Mouse (Mus musculus) embryonic facial prominence, embryonic 10.5 days (tissue): ENCODE results near the gene Cd276. TPM values are rescaled to one million over a fixed set of nuclear protein-coding genes. Genes with fewer than 3 reads are reported as not detected.
A peak's percentile ranks its signal among the peaks of the same experiment; 100 is the strongest.
"Not testable (repeated sequence)": the region's sequence is repeated elsewhere in the genome, so short reads cannot be mapped to it uniquely, and the experiment has no call there.

Source experiments
- DNase-seq: peaks from one replicate; pipeline ENCODE4 v3.0.0-alpha.2; 2017; ENCODE audit warnings: low spot score
- H3K27ac ChIP-seq: fragments of 300-500 bp; sonication (generic); replicated peaks from 2 replicates; pipeline ENCODE4 v1.5.1; 2016; ENCODE audit warnings: mild to moderate bottlenecking
- H3K27me3 ChIP-seq: fragments of 300-500 bp; sonication (generic); replicated peaks from 2 replicates; pipeline ENCODE4 v1.6.1; 2016; ENCODE audit warnings: low read depth, mild to moderate bottlenecking; ENCODE audit not compliant: poor library complexity, severe bottlenecking
- H3K36me3 ChIP-seq: fragments of 300-500 bp; sonication (generic); replicated peaks from 2 replicates; pipeline ENCODE4 v1.6.1; 2016; ENCODE audit warnings: mild to moderate bottlenecking, moderate library complexity
- H3K4me1 ChIP-seq: fragments of 300-500 bp; sonication (generic); 2 replicates; pipeline ENCODE4 v1.6.1; 2016
- H3K4me3 ChIP-seq: fragments of 300-500 bp; sonication (generic); 2 replicates; pipeline ENCODE4 v1.5.1; 2016; ENCODE audit warnings: mild to moderate bottlenecking, moderate library complexity
- H3K9me3 ChIP-seq: fragments of 300-500 bp; sonication (generic); 2 replicates; pipeline ENCODE4 v1.6.1; 2016; ENCODE audit warnings: mild to moderate bottlenecking
- WGBS: fragments of 180-500 bp; shearing (Covaris S2); methylation state at CpG from one replicate; pipeline ENCODE4 v1.1.7; 2016; 5-methylcytosine and 5-hydroxymethylcytosine counted together
- polyA plus RNA-seq: library from polyadenylated mRNA; unstranded; fragments of >200 nt; fragmentation: Nextera tagmentation; extraction: Ambion mirVana; gene quantifications from 2 replicates; pipeline ENCODE4 v1.2.1, GENCODE M21; 2016

Cd276 gene
- 47.8 and 49.7 TPM in 2 replicates for polyA plus RNA-seq

DNA sequence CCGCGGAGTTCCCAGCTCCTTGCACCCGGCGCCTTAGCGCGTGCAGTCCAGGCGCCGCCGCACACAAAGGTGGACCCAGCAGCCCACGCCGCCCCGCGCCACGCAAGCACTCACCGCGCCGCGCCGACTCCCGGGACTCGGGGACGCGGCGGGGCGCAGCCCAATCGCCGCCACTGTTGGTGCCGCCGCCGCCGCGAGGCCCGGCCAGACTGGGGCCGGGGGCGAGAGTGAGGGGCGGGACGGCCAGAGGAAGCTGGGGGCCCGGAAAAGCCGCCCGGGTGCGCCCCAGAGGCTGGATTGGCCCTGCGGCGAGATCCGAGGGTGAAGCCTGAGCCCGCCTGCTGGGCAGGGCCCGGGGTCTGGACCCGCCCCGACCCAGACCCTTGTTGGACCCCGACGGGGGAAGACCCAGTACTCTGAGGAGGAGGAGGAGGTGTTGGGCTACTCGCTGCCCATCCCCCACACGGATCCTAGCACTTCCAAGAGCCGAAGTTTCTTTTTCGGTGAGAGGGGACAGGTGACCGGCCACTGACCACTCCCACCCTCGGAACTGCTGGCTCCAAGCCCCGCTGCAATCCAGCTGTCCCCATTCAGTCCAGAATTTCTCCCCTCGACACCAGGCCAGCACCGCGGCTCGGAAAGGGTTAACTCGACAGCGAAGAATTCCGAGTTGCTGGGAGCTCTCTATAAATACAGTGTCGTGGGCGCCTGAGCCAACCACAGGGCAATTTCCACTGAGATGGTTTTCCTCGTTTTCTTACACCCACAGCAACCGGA is at the start of gene Cd276:
Cd276 (minus strand) TSS at position 530 of the 777 bp plus-strand sequence.
- Histone ChIP-seq H3K9me3 (no peaks in the 10 kb centered on the region), H3K4me3 (peak within 1 kb of the TSS; percentile 87), H3K36me3 (0 out of 2 replicates have a peak, but pooled peaks cover 3% of the 10 kb centered on the region), H3K27me3 (no peaks in the 10 kb centered on the region; the same call in 1 of the 2 replicates), H3K27ac (peak within 1 kb of the TSS; percentile 97), H3K4me1 (peaks cover 45% of the 10 kb centered on the region)
- WGBS: under 1% methylated on average over 68 of the region's 68 CpGs
- peak; percentile 80 for DNase-seq

DNA sequence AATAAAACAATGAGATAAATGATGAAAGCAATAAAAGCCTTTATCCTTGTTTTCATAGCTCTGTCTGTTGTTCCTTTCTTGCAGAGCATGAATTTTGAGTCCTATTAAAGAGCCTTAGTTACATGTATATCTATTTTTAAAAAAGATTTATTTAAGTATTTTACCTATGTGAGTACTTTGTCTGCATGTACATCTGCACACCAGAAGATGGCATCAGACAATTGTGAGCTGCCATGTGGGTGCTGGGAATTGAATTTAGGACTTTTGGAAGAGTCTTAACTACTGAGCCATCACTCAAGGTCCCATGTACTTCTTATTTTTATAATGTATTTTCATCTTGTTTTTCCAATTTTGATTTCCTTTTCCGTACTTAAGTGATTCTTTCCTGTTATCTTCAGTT is 40.1 kb upstream of the Cd276 start:
- Histone ChIP-seq H3K27ac (no peak overlapping the region), H3K36me3 (no peaks in the 10 kb centered on the region), H3K9me3 (no peaks in the 10 kb centered on the region), H3K27me3 (no peaks in the 10 kb centered on the region), H3K4me1 (no peaks in the 10 kb centered on the region), H3K4me3 (no peak overlapping the region)
- DNase-seq: no peak
- WGBS: 95% methylated on average over 1 of the region's 1 CpGs

DNA sequence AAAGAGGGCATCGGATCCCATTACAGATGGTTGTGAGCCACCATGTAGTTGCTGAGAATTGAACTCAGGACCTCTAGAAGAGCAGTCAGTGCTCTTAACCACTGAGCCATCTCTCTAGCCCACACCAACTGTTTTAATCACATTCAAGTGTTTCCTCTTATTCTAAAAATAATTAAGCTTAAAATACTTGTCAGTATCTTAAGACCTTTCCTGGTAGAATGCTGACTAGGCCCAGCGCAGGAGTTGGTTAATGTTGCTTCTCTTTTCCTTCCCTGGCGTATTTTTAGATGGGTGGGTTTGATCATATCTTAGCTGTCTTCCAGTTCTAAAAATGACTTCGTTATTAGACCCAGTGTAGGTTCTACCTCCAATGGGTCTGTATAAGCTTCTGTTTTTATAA is 33.4 kb upstream of the Cd276 start:
- Histone ChIP-seq H3K4me1 (peaks cover 9% of the 10 kb centered on the region), H3K4me3 (no peak overlapping the region), H3K36me3 (no peaks in the 10 kb centered on the region; the same call in 1 of the 2 replicates), H3K9me3 (no peaks in the 10 kb centered on the region), H3K27me3 (no peaks in the 10 kb centered on the region), H3K27ac (no peak overlapping the region)
- DNase-seq: no peak
- 93% methylated on average over 4 of the region's 4 CpGs for WGBS

DNA sequence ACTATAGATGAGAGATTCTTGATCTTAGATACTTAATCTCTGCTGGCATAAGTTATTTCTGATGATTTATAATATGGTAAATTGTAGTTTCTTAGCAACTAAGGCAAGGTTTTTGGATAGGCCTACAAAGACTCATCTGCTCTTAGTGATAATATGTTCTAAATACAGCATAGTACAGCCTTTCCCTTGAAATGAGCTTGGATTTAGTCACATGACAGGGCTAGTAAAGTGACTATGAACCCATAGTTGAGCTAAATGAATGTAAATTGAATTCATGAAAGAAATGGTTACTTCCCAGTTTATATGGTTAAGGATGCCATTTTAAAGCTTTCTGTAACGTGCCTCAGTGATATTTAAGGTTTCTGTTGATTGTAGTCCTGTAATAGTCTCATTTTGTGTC is 29.1 kb upstream of the Cd276 start:
- no peak overlapping the region for H3K4me3 ChIP-seq
- 92% methylated on average over 1 of the region's 1 CpGs for WGBS
- no peak for DNase-seq
- H3K36me3 ChIP-seq: no peaks in the 10 kb centered on the region; the same call in 1 of the 2 replicates
- H3K9me3 ChIP-seq: no peaks in the 10 kb centered on the region
- H3K27ac ChIP-seq: no peak overlapping the region
- peaks cover 23% of the 10 kb centered on the region for H3K4me1 ChIP-seq
- H3K27me3 ChIP-seq: no peaks in the 10 kb centered on the region

DNA sequence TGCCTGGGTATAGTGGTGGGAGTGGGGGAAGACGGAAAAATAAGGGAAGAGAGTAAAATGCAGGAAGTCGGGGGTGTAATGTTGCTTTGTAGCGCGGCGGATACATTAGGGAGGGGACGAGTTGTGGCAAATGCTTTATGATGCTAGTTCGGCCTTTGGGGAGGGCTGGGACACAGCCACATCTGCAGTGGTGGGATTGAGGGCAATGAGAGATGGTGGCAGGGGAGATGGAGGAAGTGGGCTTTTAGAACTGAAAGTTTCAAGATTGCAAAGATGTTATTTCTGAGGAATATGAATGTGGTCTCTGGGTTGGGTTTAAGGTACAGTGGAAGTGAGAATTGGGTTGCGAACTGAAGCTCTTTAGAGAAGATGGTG is 28.0 kb upstream of the Cd276 start:
- DNase-seq: no peak
- Histone ChIP-seq H3K9me3 (no peaks in the 10 kb centered on the region), H3K4me1 (peaks cover 23% of the 10 kb centered on the region), H3K27me3 (no peaks in the 10 kb centered on the region), H3K36me3 (no peaks in the 10 kb centered on the region; the same call in 1 of the 2 replicates), H3K4me3 (peak overlapping the region; percentile 97), H3K27ac (peak overlapping the region; percentile 96)
- 3% methylated on average over 8 of the region's 8 CpGs for WGBS

DNA sequence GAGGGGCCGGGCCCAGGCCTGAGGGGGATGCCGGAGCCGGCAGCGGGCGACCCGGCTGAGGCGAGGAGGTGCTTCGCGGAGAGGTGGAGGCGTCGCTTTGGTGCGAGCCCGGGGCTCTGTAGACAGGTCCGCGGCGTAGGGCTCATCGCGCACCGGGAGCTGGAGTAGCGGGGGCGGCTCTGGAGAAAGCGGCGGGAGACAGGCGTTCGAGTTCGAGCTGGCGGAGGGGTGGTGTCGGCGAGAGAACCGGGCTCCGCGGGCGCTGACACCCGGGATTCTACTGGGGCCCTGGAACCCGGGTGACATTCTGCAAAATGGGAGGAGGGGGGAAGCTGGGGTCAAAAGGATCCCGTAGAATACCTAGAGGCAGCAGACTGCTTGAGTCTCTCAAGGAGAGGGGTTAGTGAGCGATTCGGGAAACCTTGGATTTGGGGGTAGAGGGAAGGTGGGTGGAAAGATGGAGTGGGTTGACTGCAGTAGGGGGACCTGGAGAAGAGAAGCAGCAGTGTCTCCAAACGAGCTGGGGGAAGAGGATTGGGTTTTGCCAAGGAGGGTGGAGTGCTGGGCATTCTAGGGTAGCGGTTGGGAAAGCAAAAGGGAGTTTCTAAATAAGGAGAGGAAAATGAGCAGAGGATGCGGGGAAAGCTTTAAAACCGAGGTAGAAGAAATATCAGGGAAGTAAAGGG is 27.5 kb upstream of the Cd276 start:
- H3K9me3 ChIP-seq: no peaks in the 10 kb centered on the region
- WGBS: under 1% methylated on average over 42 of the region's 42 CpGs
- H3K4me1 ChIP-seq: peaks cover 23% of the 10 kb centered on the region
- no peak for DNase-seq
- peak overlapping the region; percentile 97 for H3K4me3 ChIP-seq
- no peaks in the 10 kb centered on the region for H3K27me3 ChIP-seq
- no peaks in the 10 kb centered on the region; the same call in 1 of the 2 replicates for H3K36me3 ChIP-seq
- peak overlapping the region; percentile 96 for H3K27ac ChIP-seq

DNA sequence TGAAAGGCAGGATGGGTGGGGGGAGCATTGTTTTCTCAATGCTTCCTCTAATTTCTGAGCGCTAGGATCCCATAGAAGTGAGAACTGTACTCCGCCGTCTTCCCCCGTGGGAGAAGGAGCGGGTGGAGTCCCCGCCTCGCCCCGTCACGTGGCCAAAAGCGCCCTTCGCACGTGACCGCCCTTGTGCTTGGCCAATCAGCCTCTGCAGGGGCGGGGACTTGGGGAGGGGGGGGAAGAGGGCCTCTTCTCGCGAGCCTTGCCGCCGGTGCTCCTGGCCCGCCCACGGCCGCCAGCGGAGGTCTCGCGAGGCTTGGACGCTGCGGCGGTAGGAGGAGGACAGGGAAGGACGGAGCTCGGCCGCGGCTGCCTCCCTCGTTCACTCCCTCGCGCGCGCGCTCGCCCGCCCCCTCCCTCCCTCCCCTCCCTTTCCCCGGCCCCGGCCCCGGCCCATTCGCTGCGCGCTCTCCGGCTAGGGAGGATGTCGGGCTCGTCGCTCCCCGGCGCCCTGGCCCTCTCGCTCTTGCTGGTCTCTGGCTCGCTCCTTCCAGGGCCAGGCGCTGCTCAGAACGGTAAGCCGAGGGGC is 26.8 kb upstream of the Cd276 start, which contains the start of gene Nptn:
Nptn (plus strand) TSS at position 283 of the 583 bp plus-strand sequence.
- peak within 1 kb of the TSS; percentile 96 for H3K27ac ChIP-seq
- H3K36me3 ChIP-seq: no peaks in the 10 kb centered on the region
- peak; percentile 99 for DNase-seq
- H3K4me3 ChIP-seq: peak within 1 kb of the TSS; percentile 97
- 2% methylated on average over 49 of the region's 56 CpGs for whole genome bisulfite sequencing
- no peaks in the 10 kb centered on the region for H3K27me3 ChIP-seq
- peaks cover 23% of the 10 kb centered on the region for H3K4me1 ChIP-seq
- H3K9me3 ChIP-seq: no peaks in the 10 kb centered on the region

DNA sequence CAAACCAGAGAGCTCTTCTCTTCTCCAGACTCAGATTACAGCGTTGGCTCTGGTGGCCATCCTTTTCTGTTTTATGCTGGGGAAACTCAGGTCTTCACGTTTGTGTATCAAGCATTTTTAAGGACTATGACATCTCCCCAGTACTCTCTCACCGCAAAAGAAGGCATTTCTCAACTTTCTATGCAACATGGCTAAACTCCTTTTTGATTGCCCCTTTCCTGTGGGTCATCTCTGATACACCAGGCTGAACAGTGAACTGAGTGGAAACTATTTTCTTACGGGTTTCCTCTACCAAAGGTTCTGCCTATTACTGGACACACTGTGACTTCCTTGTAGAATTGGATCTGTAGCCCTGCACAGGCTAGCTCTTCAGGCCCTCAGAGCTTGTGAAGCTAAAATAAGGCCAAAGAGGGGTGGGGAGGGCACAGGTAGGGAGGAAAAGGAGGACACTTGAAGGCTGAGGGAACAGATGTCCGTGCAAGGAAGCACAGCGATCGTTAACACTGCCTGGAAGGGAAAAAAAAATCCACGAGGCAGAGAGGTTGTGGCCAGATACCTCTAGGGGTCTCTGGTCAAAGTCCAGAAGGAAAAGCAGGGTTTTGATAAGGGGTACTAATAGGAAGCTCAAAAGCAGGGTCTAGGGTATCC is 26.2 kb upstream of the Cd276 start:
- DNase-seq: no peak
- peak overlapping the region; percentile 96 for H3K27ac ChIP-seq
- WGBS: 34% methylated on average over 8 of the region's 8 CpGs
- H3K9me3 ChIP-seq: no peaks in the 10 kb centered on the region
- no peaks in the 10 kb centered on the region for H3K36me3 ChIP-seq
- H3K4me1 ChIP-seq: peaks cover 23% of the 10 kb centered on the region
- H3K27me3 ChIP-seq: no peaks in the 10 kb centered on the region
- H3K4me3 ChIP-seq: peak overlapping the region; percentile 97

DNA sequence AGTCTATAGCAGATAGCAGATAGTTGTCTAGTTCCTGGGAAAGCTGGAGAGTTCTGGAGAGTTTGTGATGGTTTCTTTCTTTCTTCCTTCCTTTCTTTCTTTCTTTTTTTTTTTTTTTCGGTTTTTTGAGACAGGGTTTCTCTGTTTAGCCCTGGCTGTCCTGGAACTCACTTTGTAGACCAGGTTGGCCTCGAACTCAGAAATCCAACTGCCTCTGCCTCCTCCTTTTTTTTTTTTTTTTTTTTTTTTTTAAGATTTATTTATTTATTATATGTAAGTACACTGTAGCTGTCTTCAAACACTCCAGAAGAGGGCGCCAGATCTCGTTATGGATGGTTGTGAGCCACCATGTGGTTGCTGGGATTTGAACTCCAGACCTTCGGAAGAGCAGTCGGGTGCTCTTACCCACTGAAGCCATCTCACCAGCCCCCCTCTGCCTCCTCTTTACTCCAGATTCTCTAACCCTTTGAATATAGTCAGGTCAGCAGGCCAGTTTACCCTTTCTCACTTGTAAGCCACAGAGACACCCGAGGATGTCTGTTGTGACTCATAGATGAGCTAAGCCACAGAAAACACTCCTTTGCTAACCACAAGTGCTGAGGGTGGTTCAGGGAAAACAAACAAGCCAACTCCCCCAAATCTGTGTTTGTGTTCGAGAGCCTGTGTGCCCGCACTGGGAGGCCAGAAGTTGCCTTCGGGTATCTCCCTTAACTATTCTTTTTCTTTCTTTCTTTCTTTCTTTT is 25.4 kb upstream of the Cd276 start:
- not testable (repeated sequence) for DNase-seq, H3K4me3 ChIP-seq, H3K27me3 ChIP-seq, H3K27ac ChIP-seq, H3K36me3 ChIP-seq, H3K9me3 ChIP-seq
- WGBS: 79% methylated on average over 10 of the region's 10 CpGs
- peaks cover 23% of the 10 kb centered on the region for H3K4me1 ChIP-seq

DNA sequence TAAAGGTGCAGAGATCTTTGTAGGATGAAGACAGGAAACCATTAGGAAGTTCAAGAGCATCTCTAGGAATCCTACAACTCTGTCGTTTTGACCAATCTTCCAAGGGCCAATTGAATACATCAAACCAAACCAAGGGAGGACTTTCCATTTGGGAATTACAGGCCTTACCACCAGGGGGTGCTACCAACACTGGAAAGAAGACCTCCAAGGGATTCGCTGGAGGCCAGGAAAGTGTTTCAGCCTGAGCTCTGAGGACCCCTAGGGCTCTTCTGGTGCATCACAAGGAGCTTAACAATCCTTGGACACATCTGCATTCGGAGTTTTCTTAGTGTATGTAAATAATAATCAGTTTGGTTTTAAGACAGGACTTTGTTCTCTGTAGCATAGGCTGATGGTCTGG is 23.4 kb upstream of the Cd276 start:
- no peaks in the 10 kb centered on the region for H3K27me3 ChIP-seq
- H3K4me3 ChIP-seq: no peak overlapping the region
- H3K27ac ChIP-seq: no peak overlapping the region
- peaks cover 14% of the 10 kb centered on the region for H3K4me1 ChIP-seq
- no peaks in the 10 kb centered on the region for H3K9me3 ChIP-seq
- H3K36me3 ChIP-seq: no peaks in the 10 kb centered on the region
- 26% methylated on average over 3 of the region's 3 CpGs for WGBS
- DNase-seq: peak; percentile 81

DNA sequence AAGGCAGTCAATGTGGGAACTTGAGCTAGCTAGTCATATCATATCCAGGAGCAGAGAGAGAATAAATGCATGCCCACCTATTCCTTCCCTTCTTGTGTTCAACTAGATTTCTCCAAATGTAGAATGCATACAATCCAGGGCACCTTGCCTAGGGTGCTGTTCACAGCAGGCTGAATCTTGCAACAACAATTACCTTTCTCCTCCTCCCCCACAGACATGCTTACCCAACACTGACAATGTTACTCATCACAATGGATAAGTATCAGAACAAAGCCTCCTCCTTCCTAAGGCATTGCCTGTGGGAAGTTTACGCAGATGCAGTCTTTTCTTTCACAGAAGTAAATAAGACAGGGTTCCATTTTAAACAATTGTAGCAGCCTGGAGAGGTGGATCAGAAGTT is 15.8 kb upstream of the Cd276 start:
- H3K9me3 ChIP-seq: no peaks in the 10 kb centered on the region
- H3K4me1 ChIP-seq: no peaks in the 10 kb centered on the region
- no peak for DNase-seq
- no peak overlapping the region for H3K4me3 ChIP-seq
- no peaks in the 10 kb centered on the region for H3K36me3 ChIP-seq
- 87% methylated on average over 1 of the region's 1 CpGs for WGBS
- no peaks in the 10 kb centered on the region for H3K27me3 ChIP-seq
- no peak overlapping the region for H3K27ac ChIP-seq

DNA sequence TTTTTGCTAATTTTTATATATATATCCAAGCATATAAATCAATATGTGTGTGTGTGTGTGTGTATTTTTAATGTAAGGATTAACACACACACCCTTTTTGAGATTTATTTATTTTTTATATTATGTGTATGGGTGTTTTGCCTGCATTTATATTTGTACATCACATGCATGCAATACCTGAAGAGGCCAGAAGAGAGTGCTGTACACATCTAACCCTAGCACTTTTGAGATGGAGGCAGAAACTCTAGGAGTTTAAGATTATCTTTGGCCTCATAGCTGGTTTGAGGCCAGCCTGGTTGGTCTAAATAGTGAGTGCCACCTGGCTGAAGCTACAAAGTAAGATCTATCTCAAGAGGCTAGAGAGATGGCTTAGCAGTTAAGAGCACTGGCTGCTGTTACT is 12.4 kb upstream of the Cd276 start:
- no peaks in the 10 kb centered on the region for H3K4me1 ChIP-seq
- no peaks in the 10 kb centered on the region for H3K36me3 ChIP-seq
- DNase-seq: no peak
- H3K27ac ChIP-seq: no peak overlapping the region
- H3K27me3 ChIP-seq: no peaks in the 10 kb centered on the region
- H3K9me3 ChIP-seq: no peaks in the 10 kb centered on the region
- no peak overlapping the region for H3K4me3 ChIP-seq
